Mouse (Mus musculus) hindbrain, embryonic 11.5 days (tissue): Measurements from ENCODE around the gene Ccdc28a. TPM values are rescaled to one million over a fixed set of nuclear protein-coding genes. Genes with fewer than 3 reads are reported as not detected.
A peak's percentile ranks its signal among the peaks of the same experiment; 100 is the strongest.

Source experiments
- ATAC-seq: fragments of 200-750 bp; cut with Nextera tagmentation; 2 replicates; pipeline ENCODE4 v1.8.0; 2017; ENCODE audit warnings: mild to moderate bottlenecking, moderate TSS enrichment, moderate library complexity; ENCODE audit not compliant: low FRiP score
- DNase-seq: peaks from one replicate; pipeline ENCODE4 v3.0.0-alpha.2; 2015; ENCODE audit warnings: low spot score
- H3K27ac ChIP-seq: fragments of 300-500 bp; sonication (generic); 2 replicates; pipeline ENCODE4 v1.5.1; 2014; ENCODE audit warnings: mild to moderate bottlenecking, low read depth, low read length
- H3K27me3 ChIP-seq: fragments of 300-500 bp; sonication (generic); 2 replicates; pipeline ENCODE4 v1.6.1; 2014; ENCODE audit warnings: mild to moderate bottlenecking, low read length, moderate library complexity, mixed read lengths; ENCODE audit not compliant: control insufficient read depth, insufficient read depth
- H3K36me3 ChIP-seq: fragments of 300-500 bp; sonication (generic); 2 replicates; pipeline ENCODE4 v1.6.1; 2014; ENCODE audit warnings: mild to moderate bottlenecking, low read length, moderate library complexity, mixed read lengths; ENCODE audit not compliant: control insufficient read depth, insufficient read depth
- H3K4me1 ChIP-seq: fragments of 300-500 bp; sonication (generic); replicated peaks from 2 replicates; pipeline ENCODE4 v1.6.1; 2014; ENCODE audit warnings: low read length, mixed read lengths; ENCODE audit not compliant: control insufficient read depth, insufficient read depth
- H3K4me2 ChIP-seq: fragments of 300-500 bp; sonication (generic); replicated peaks from 2 replicates; pipeline ENCODE4 v1.6.1; 2014; ENCODE audit warnings: mild to moderate bottlenecking, low read depth, low read length
- H3K4me3 ChIP-seq: fragments of 300-500 bp; sonication (generic); 2 replicates; pipeline ENCODE4 v1.5.1; 2014; ENCODE audit warnings: low read depth, low read length
- H3K9ac ChIP-seq: fragments of 300-500 bp; sonication (generic); 2 replicates; pipeline ENCODE4 v1.6.1; 2014; ENCODE audit warnings: low read depth, low read length
- H3K9me3 ChIP-seq: fragments of 300-500 bp; sonication (generic); 2 replicates; pipeline ENCODE4 v1.6.1; 2016; ENCODE audit warnings: low read length; ENCODE audit not compliant: control insufficient read depth
- WGBS: fragments of 180-500 bp; shearing (Covaris S2); extraction: QIAGEN DNeasy Blood & Tissue Kit; methylation state at CpG from one replicate; pipeline ENCODE4 v1.1.7; 2014; 5-methylcytosine and 5-hydroxymethylcytosine counted together
- polyA plus RNA-seq: library from polyadenylated mRNA; unstranded; fragments of >200 nt; fragmentation: Nextera tagmentation; extraction: Ambion mirVana; gene quantifications from 2 replicates; pipeline ENCODE4 v1.2.1, GENCODE M21; 2014

Gene Ccdc28a
- polyA plus RNA-seq, 1 experiment from 2014 or later: 7.0 TPM

GRCm38 (mm10) chr10:18233891-18234290 lies 907 bp downstream of the Ccdc28a start:
- 56% methylated on average over 3 of the region's 3 CpGs for WGBS
- Histone ChIP-seq H3K27me3 (no peaks in the 10 kb centered on the region), H3K4me3 (no peak overlapping the region), H3K36me3 (no peaks in the 10 kb centered on the region), H3K27ac (no peak overlapping the region), H3K4me2 (no peak overlapping the region), H3K9me3 (no peaks in the 10 kb centered on the region), H3K4me1 (no peaks in the 10 kb centered on the region), H3K9ac (no peak overlapping the region)
- DNase-seq: no peak
- no peak for ATAC-seq

DNA sequence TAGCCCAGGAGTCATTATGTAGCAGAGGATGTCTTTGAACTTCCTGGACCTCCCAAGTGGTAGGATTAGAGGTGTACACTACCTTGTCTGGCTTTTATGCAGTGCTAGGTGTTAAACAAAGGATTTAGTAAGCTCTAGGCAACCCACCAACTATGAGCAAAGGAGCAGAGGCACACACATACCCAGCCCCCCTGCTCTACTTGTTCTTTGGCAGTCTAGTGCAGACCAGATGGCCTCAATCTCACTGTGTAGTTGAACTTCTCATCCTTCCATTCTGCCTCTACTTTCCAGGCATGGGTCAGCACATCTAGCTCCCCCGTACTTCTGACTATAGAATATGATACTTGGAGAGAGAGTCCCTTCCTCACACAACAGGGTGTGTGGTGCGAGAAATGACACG lies 10.4 kb downstream of the Ccdc28a start:
- Histone ChIP-seq H3K9me3 (no peaks in the 10 kb centered on the region), H3K9ac (no peak overlapping the region), H3K4me2 (no peak overlapping the region), H3K27ac (no peak overlapping the region), H3K4me1 (no peaks in the 10 kb centered on the region), H3K4me3 (no peak overlapping the region), H3K36me3 (no peaks in the 10 kb centered on the region), H3K27me3 (no peaks in the 10 kb centered on the region)
- WGBS: 99% methylated on average over 3 of the region's 3 CpGs
- no peak for DNase-seq
- no peak for ATAC-seq

- Histone ChIP-seq H3K36me3 (no peaks in the 10 kb centered on the region), H3K27ac (no peak overlapping the region), H3K4me1 (no peaks in the 10 kb centered on the region), H3K4me3 (no peak overlapping the region), H3K27me3 (no peaks in the 10 kb centered on the region), H3K9ac (no peak overlapping the region), H3K9me3 (no peaks in the 10 kb centered on the region), H3K4me2 (no peak overlapping the region)
- 90% methylated on average over 10 of the region's 10 CpGs for WGBS
- no peak for DNase-seq
- ATAC-seq: no peak
These were observed 15.4 kb downstream of the Ccdc28a start for GRCm38 (mm10) chr10:18219351-18219750.

DNA sequence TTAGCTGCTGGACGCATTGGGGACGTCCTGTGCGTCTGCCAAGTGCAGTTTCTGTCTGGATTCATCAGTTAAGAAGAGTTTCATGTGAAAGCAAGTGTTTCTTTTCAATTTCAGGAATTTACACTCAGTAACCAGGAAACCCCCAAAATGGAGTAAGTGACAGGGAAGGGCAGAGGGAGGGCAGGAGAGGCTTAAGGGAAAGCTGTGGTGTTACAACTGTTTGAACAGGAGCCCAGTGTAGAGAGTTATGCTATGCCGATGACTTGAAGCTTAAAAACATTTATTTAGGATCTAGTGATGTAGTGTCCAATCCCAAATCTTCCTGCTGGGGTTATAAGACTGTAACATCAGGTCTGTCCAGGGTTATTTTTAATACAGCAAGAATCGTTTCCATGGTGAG lies 20.7 kb downstream of the Ccdc28a start:
- whole genome bisulfite sequencing: 92% methylated on average over 5 of the region's 5 CpGs
- no peaks in the 10 kb centered on the region for H3K36me3 ChIP-seq
- ATAC-seq (no peak), DNase-seq (no peak)
- no peaks in the 10 kb centered on the region for H3K4me1 ChIP-seq
- H3K27me3 ChIP-seq: no peaks in the 10 kb centered on the region
- H3K4me2 ChIP-seq: no peak overlapping the region
- H3K4me3 ChIP-seq: no peak overlapping the region
- H3K9me3 ChIP-seq: no peaks in the 10 kb centered on the region
- H3K27ac ChIP-seq: no peak overlapping the region
- no peak overlapping the region for H3K9ac ChIP-seq

GRCm38 (mm10) chr10:18213373-18213772 lies 21.4 kb downstream of the Ccdc28a start:
- Histone ChIP-seq H3K9ac (no peak overlapping the region), H3K27ac (no peak overlapping the region), H3K4me1 (no peaks in the 10 kb centered on the region), H3K9me3 (no peaks in the 10 kb centered on the region), H3K4me2 (no peak overlapping the region), H3K4me3 (no peak overlapping the region), H3K36me3 (no peaks in the 10 kb centered on the region), H3K27me3 (no peaks in the 10 kb centered on the region)
- DNase-seq (no peak), ATAC-seq (no peak)
- 80% methylated on average over 4 of the region's 4 CpGs for WGBS

- Histone ChIP-seq H3K27me3 (no peaks in the 10 kb centered on the region), H3K9me3 (no peaks in the 10 kb centered on the region), H3K9ac (no peak within 1 kb of the TSS), H3K4me2 (no peak within 1 kb of the TSS), H3K4me3 (no peak within 1 kb of the TSS), H3K4me1 (no peaks in the 10 kb centered on the region), H3K27ac (no peak within 1 kb of the TSS), H3K36me3 (no peaks in the 10 kb centered on the region)
- ATAC-seq (no peak), DNase-seq (peak; percentile 66)
- WGBS: 17% methylated on average over 11 of the region's 11 CpGs
These were observed 24.1 kb downstream of the Ccdc28a start, which contains the start of gene Ect2l for GRCm38 (mm10) chr10:18210726-18211125. Gene Ect2l (minus strand): TSS chr10:18210890.

DNA sequence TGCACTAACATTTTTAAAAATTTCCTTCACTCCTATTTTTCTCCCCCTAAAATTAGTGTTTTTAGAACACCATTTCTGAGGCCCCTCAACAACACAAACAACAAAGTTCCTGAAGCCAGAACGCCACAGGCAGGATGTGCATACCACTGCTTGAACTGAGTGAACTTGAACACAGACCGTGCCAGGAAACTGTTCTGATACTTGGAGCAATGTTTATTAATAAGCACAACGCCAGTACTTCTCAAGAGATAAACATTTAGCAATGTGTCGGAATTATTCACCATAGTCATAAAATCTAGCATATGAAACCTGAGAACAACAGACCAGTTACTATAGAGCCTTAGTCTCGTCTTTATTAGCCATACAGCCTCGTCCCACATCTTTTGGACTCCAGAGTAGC lies 24.7 kb downstream of the Ccdc28a start:
- Histone ChIP-seq H3K9ac (no peak overlapping the region), H3K27me3 (no peaks in the 10 kb centered on the region), H3K27ac (no peak overlapping the region), H3K4me3 (no peak overlapping the region), H3K36me3 (no peaks in the 10 kb centered on the region), H3K4me2 (no peak overlapping the region), H3K9me3 (no peaks in the 10 kb centered on the region), H3K4me1 (no peaks in the 10 kb centered on the region)
- 83% methylated on average over 6 of the region's 6 CpGs for WGBS
- DNase-seq (no peak), ATAC-seq (no peak)

DNA sequence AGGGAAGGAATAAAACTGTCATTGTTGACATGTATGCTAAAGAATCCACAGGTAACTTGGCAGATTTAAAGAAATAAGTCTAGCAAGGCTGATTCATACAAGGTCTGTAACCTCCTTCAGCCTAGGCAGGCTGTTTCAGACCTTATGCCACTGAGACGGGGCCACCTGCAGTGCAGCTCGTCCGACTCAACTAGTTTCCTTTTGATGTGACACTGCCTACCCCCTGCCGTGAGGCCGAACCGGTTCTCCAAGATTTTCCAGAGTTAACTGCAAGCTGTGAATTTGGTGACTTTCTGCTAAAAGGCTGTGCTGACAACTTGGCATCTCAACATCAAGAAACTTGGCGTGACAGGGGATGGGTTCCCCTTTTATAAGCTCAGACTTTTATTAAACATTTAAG lies 30.7 kb downstream of the Ccdc28a start:
- WGBS: 5% methylated on average over 7 of the region's 7 CpGs
- no peaks in the 10 kb centered on the region for H3K9me3 ChIP-seq
- H3K4me2 ChIP-seq: no peak overlapping the region
- DNase-seq (peak; percentile 20), ATAC-seq (no peak)
- H3K4me1 ChIP-seq: no peaks in the 10 kb centered on the region
- H3K27ac ChIP-seq: no peak overlapping the region
- H3K9ac ChIP-seq: no peak overlapping the region
- H3K36me3 ChIP-seq: no peaks in the 10 kb centered on the region
- H3K27me3 ChIP-seq: no peaks in the 10 kb centered on the region
- no peak overlapping the region for H3K4me3 ChIP-seq

GRCm38 (mm10) chr10:18202401-18202800 lies 32.4 kb downstream of the Ccdc28a start:
- H3K9me3 ChIP-seq: no peaks in the 10 kb centered on the region
- DNase-seq (no peak), ATAC-seq (no peak)
- no peak overlapping the region for H3K4me2 ChIP-seq
- H3K9ac ChIP-seq: no peak overlapping the region
- no peak overlapping the region for H3K4me3 ChIP-seq
- no peaks in the 10 kb centered on the region for H3K4me1 ChIP-seq
- H3K36me3 ChIP-seq: no peaks in the 10 kb centered on the region
- WGBS: 88% methylated on average over 3 of the region's 3 CpGs
- no peak overlapping the region for H3K27ac ChIP-seq
- no peaks in the 10 kb centered on the region for H3K27me3 ChIP-seq
